Mouse (Mus musculus) limb, embryonic 11.5 days (tissue): ENCODE measurements at regions not wholly inside any gene's neighbourhood (a gene's known extent, or its start where the extent isn't known, plus 50 kb on each side); places are given as distances from the start of the nearest gene placed in this dataset.

ENCODE experiments used
- ATAC-seq: fragments of 200-750 bp; cut with Nextera tagmentation; 2 replicates; pipeline ENCODE4 v1.8.0; 2017; ENCODE audit warnings: low read depth; ENCODE audit not compliant: insufficient number of reproducible peaks, low FRiP score, low TSS enrichment
- DNase-seq: peaks from one replicate; pipeline ENCODE4 v3.0.0-alpha.2; 2015; ENCODE audit warnings: low spot score
- H3K27ac ChIP-seq: fragments of 300-500 bp; sonication (generic); replicated peaks from 2 replicates; pipeline ENCODE4 v1.5.1; 2014; ENCODE audit warnings: low read depth, mild to moderate bottlenecking, low read length
- H3K27me3 ChIP-seq: fragments of 300-500 bp; sonication (generic); 2 replicates; pipeline ENCODE4 v1.6.1; 2014; ENCODE audit warnings: mild to moderate bottlenecking, low read length, mixed read lengths; ENCODE audit not compliant: control insufficient read depth, insufficient read depth
- H3K36me3 ChIP-seq: fragments of 300-500 bp; sonication (generic); 2 replicates; pipeline ENCODE4 v1.6.1; 2014; ENCODE audit warnings: mild to moderate bottlenecking, low read length, moderate library complexity, mixed read lengths; ENCODE audit not compliant: control insufficient read depth, insufficient read depth
- H3K4me1 ChIP-seq: fragments of 300-500 bp; sonication (generic); 2 replicates; pipeline ENCODE4 v1.6.1; 2014; ENCODE audit warnings: low read length, mixed read lengths; ENCODE audit not compliant: control insufficient read depth, insufficient read depth
- H3K4me2 ChIP-seq: fragments of 300-500 bp; sonication (generic); 2 replicates; pipeline ENCODE4 v1.6.1; 2014; ENCODE audit warnings: low read depth, mild to moderate bottlenecking, moderate library complexity; ENCODE audit not compliant: severe bottlenecking
- H3K4me3 ChIP-seq: fragments of 300-500 bp; sonication (generic); 2 replicates; pipeline ENCODE4 v1.5.1; 2014; ENCODE audit warnings: low read depth, low read length
- H3K9ac ChIP-seq: fragments of 300-500 bp; sonication (generic); 2 replicates; pipeline ENCODE4 v1.6.1; 2014; ENCODE audit warnings: mild to moderate bottlenecking, low read length
- H3K9me3 ChIP-seq: fragments of 300-500 bp; sonication (generic); 2 replicates; pipeline ENCODE4 v1.6.1; 2016; ENCODE audit warnings: low read length; ENCODE audit not compliant: control insufficient read depth
- WGBS: fragments of 180-500 bp; shearing (Covaris S2); extraction: QIAGEN DNeasy Blood & Tissue Kit; methylation state at CpG from one replicate; pipeline ENCODE4 v1.1.7; 2014; 5-methylcytosine and 5-hydroxymethylcytosine counted together

GRCm38 (mm10) chr2:169204254-169204752 is 248.9 kb upstream of the Zfp64 start:
- 0 out of 2 replicates have a peak, but pooled peaks cover 4% of the 10 kb centered on the region for H3K4me1 ChIP-seq
- H3K27ac ChIP-seq: no peak overlapping the region
- no peak overlapping the region for H3K4me3 ChIP-seq
- H3K4me2 ChIP-seq: 0 out of 2 replicates have a peak overlapping the region, but pooled peaks have one; percentile 4
- no peaks in the 10 kb centered on the region for H3K27me3 ChIP-seq
- no peak for DNase-seq
- H3K9ac ChIP-seq: no peak overlapping the region
- ATAC-seq: no peak
- H3K36me3 ChIP-seq: no peaks in the 10 kb centered on the region
- H3K9me3 ChIP-seq: no peaks in the 10 kb centered on the region
- 42% methylated on average over 19 of the region's 19 CpGs for WGBS

- Histone ChIP-seq H3K4me2 (no peak overlapping the region), H3K9me3 (no peaks in the 10 kb centered on the region), H3K4me3 (no peak overlapping the region), H3K27ac (no peak overlapping the region), H3K9ac (no peak overlapping the region), H3K27me3 (no peaks in the 10 kb centered on the region), H3K36me3 (no peaks in the 10 kb centered on the region), H3K4me1 (no peaks in the 10 kb centered on the region)
- ATAC-seq (no peak), DNase-seq (no peak)
- 70% methylated on average over 7 of the region's 7 CpGs for WGBS
Measured at GRCm38 (mm10) chr2:169191974-169192373, 236.6 kb upstream of the Zfp64 start.

DNA sequence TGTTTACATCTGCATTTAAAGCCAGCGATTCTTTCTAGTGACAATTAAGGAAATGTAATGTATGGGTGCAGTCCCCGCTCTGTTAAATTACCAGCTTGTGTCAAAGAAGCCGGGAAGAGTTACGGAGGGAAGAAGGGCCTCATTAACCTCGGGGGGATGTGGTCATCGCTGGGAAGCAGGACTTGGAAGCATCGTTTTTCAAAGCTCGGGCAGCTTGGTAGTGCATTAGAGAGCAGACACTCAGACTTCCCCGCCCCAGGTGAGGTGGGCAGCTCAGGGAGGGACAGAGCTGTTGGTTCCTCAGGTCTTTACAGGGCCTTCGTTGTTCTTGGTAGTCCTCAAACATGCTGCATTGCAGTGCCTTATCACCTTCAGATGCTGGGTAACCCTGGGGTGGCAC is 236.1 kb upstream of the Zfp64 start:
- Histone ChIP-seq H3K27ac (no peak overlapping the region), H3K4me2 (no peak overlapping the region), H3K4me3 (no peak overlapping the region), H3K9me3 (no peaks in the 10 kb centered on the region), H3K36me3 (no peaks in the 10 kb centered on the region), H3K27me3 (no peaks in the 10 kb centered on the region), H3K4me1 (no peaks in the 10 kb centered on the region), H3K9ac (no peak overlapping the region)
- no peak for DNase-seq
- no peak for ATAC-seq
- 7% methylated on average over 10 of the region's 10 CpGs for WGBS

GRCm38 (mm10) chr2:169177565-169177964 is 222.2 kb upstream of the Zfp64 start:
- no peaks in the 10 kb centered on the region for H3K9me3 ChIP-seq
- H3K9ac ChIP-seq: no peak overlapping the region
- peaks cover 8% of the 10 kb centered on the region; the same call in 1 of the 2 replicates for H3K4me1 ChIP-seq
- H3K27ac ChIP-seq: no peak overlapping the region
- no peaks in the 10 kb centered on the region for H3K27me3 ChIP-seq
- DNase-seq (no peak), ATAC-seq (no peak)
- no peaks in the 10 kb centered on the region for H3K36me3 ChIP-seq
- no peak overlapping the region for H3K4me2 ChIP-seq
- WGBS: 85% methylated on average over 3 of the region's 3 CpGs
- H3K4me3 ChIP-seq: no peak overlapping the region

DNA sequence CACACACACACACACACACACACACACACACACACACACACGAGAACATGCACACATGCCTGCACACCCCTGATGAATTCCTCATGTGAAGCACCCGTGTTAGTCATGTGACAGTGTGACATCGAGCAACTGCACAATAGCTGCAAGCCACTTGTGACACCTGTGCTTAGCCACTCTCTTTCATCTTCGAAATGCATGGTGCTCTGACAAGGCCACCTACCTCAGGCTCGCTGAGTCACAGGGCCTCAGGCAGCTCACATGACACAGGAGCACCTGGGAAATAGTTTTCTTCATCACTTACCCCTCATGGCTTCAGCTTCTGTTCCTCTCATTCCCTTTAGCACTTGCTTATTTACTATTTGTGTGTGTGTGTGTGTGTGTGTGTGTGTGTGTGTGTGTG is 213.4 kb upstream of the Zfp64 start:
- H3K36me3 ChIP-seq: no peaks in the 10 kb centered on the region
- no peak overlapping the region for H3K27ac ChIP-seq
- no peak overlapping the region for H3K4me2 ChIP-seq
- H3K4me1 ChIP-seq: no peaks in the 10 kb centered on the region
- no peaks in the 10 kb centered on the region for H3K27me3 ChIP-seq
- H3K9ac ChIP-seq: no peak overlapping the region
- ATAC-seq (no peak), DNase-seq (no peak)
- H3K4me3 ChIP-seq: no peak overlapping the region
- 74% methylated on average over 5 of the region's 5 CpGs for WGBS
- no peaks in the 10 kb centered on the region for H3K9me3 ChIP-seq

DNA sequence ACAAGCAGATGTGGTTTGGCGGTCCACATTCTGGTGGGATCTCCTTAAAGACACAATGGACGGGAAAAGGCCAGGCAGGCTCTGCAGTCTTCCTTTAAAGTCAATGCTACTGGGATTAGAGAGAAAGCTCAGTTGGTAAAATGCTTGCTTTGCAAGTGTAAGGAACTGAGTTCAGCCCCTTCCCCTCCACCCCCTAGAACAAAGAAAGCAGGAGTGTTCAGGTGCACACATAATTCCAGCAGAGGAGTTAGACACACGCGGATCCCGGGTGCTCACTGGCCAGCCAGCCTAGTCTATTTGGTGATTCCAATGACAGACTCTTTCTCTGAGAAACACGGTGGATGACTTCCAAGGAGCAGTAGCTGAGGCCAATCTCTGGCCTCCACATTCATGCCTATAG is 213.0 kb upstream of the Zfp64 start:
- Histone ChIP-seq H3K36me3 (no peaks in the 10 kb centered on the region), H3K4me1 (no peaks in the 10 kb centered on the region), H3K4me2 (no peak overlapping the region), H3K27ac (no peak overlapping the region), H3K9me3 (no peaks in the 10 kb centered on the region), H3K9ac (no peak overlapping the region), H3K27me3 (no peaks in the 10 kb centered on the region), H3K4me3 (no peak overlapping the region)
- DNase-seq (no peak), ATAC-seq (no peak)
- WGBS: 85% methylated on average over 6 of the region's 6 CpGs

DNA sequence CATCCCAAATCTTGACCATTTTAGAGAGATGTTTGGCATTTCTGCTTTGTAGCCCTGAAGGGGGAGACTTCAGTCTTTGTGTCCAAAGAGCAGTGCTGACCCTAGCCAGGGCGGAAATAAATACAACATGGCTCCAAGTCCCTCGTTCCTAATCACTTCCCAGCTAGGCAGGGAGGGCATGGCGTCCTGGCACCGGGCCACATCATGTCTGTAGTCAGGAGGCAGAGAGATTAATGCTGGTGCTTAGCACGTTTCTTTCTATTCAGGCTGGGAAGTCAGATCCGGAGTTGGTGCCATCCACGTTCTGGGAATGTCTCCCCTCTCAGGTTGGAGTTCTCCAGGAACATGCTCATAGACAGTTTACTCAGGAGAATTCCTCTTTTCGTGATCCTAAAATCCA is 206.3 kb upstream of the Zfp64 start:
- Histone ChIP-seq H3K4me2 (no peak overlapping the region), H3K4me1 (peaks cover 6% of the 10 kb centered on the region; the same call in 1 of the 2 replicates), H3K27me3 (no peaks in the 10 kb centered on the region), H3K4me3 (no peak overlapping the region), H3K36me3 (no peaks in the 10 kb centered on the region), H3K9ac (no peak overlapping the region), H3K27ac (no peak overlapping the region), H3K9me3 (no peaks in the 10 kb centered on the region)
- no peak for DNase-seq
- 85% methylated on average over 8 of the region's 8 CpGs for WGBS
- no peak for ATAC-seq

GRCm38 (mm10) chr2:169158760-169159159 is 203.4 kb upstream of the Zfp64 start:
- 51% methylated on average over 11 of the region's 11 CpGs for WGBS

GRCm38 (mm10) chr2:169158005-169158673 is 202.8 kb upstream of the Zfp64 start:
- Histone ChIP-seq H3K27ac (no peak overlapping the region), H3K9me3 (no peaks in the 10 kb centered on the region), H3K4me1 (peaks cover 9% of the 10 kb centered on the region; the same call in 1 of the 2 replicates), H3K27me3 (no peaks in the 10 kb centered on the region), H3K4me3 (no peak overlapping the region), H3K4me2 (no peak overlapping the region; the same call in 1 of the 2 replicates), H3K9ac (no peak overlapping the region), H3K36me3 (no peaks in the 10 kb centered on the region)
- WGBS: 33% methylated on average over 17 of the region's 17 CpGs
- DNase-seq (peak; percentile 50), ATAC-seq (no peak)

More at GRCm38 (mm10) chr2:169158760-169159159, 203.4 kb upstream of the Zfp64 start:
- no peaks in the 10 kb centered on the region for H3K36me3 ChIP-seq
- H3K27ac ChIP-seq: no peak overlapping the region
- H3K27me3 ChIP-seq: no peaks in the 10 kb centered on the region
- DNase-seq (no peak), ATAC-seq (no peak)
- no peaks in the 10 kb centered on the region for H3K9me3 ChIP-seq
- H3K4me3 ChIP-seq: no peak overlapping the region
- no peak overlapping the region for H3K9ac ChIP-seq
- H3K4me2 ChIP-seq: no peak overlapping the region
- H3K4me1 ChIP-seq: peaks cover 9% of the 10 kb centered on the region; the same call in 1 of the 2 replicates
